Mouse (Mus musculus): ENCODE results near the gene Hao2. TPM values are rescaled to one million over a fixed set of nuclear protein-coding genes. Genes with fewer than 3 reads are reported as not detected.

Hao2 gene
- polyA plus RNA-seq (2012; rRNA removed; ENCODE audit: low replicate concordance): not detected in 2 replicates

GRCm38 (mm10) chr3:98893057-98893772 lies at the start of gene Hao2:
Gene Hao2 (minus strand): TSS chr3:98893239.

GRCm38 (mm10) chr3:98859576-98859975 lies 33.5 kb downstream of the Hao2 start, which contains the start of gene Hsd3b1:
Gene Hsd3b1 (minus strand): TSS chr3:98859794.

Other genes starting within 250 kb of the Hao2 start
- 0.27 and 0.82 TPM in 2 replicates for gene Hsd3b2, start 168.7 kb downstream of the Hao2 start, polyA plus RNA-seq (2012; rRNA removed; ENCODE audit: low replicate concordance)
- 6.1 and 6.9 TPM in 2 replicates for gene Hsd3b3, start 130.1 kb downstream of the Hao2 start, polyA plus RNA-seq (2012; rRNA removed; ENCODE audit: low replicate concordance)
- not detected in 2 replicates for gene Hsd3b6, start 78.8 kb downstream of the Hao2 start, polyA plus RNA-seq (2012; rRNA removed; ENCODE audit: low replicate concordance)
- 1.2 and 1.6 TPM in 2 replicates for gene Hsd3b1, start 33.4 kb downstream of the Hao2 start, polyA plus RNA-seq (2012; rRNA removed; ENCODE audit: low replicate concordance)
- gene Wars2, start 247.8 kb upstream of the Hao2 start, polyA plus RNA-seq (2012; rRNA removed; ENCODE audit: low replicate concordance): 0.97 and 1.1 TPM in 2 replicates

Data from duodenum, adult 2 months (tissue).